Mouse (Mus musculus) frontal cortex, adult (tissue): ENCODE results near the gene Klhl36.

ENCODE experiments used
- ATAC-seq: cut with Nextera tagmentation; 2 replicates; pipeline ENCODE4 v1.9.2; 2017; ENCODE audit warnings: mild to moderate bottlenecking, moderate library complexity, mixed read lengths; ENCODE audit not compliant: low TSS enrichment

The Klhl36 gene

GRCm38 (mm10) chr8:119883281-119883680 is 21.2 kb downstream of the Klhl36 start:
- no peak for ATAC-seq

- ATAC-seq, result no peak
Measured at GRCm38 (mm10) chr8:119885612-119886011, 23.5 kb downstream of the Klhl36 start.

- ATAC-seq, result no peak
Measured at GRCm38 (mm10) chr8:119887130-119887529, 25.1 kb downstream of the Klhl36 start.

- no peak for ATAC-seq
Measured at GRCm38 (mm10) chr8:119888012-119888411, 25.9 kb downstream of the Klhl36 start.

GRCm38 (mm10) chr8:119897069-119897468 is 35.0 kb downstream of the Klhl36 start:
- no peak for ATAC-seq

GRCm38 (mm10) chr8:119897933-119898332 is 35.9 kb downstream of the Klhl36 start:
- no peak for ATAC-seq

GRCm38 (mm10) chr8:119901349-119901748 is 39.3 kb downstream of the Klhl36 start:
- ATAC-seq, result no peak

- ATAC-seq, result no peak
Measured at GRCm38 (mm10) chr8:119901952-119902351, 39.9 kb downstream of the Klhl36 start.

- ATAC-seq, result no peak
Measured at GRCm38 (mm10) chr8:119904323-119904911, 42.4 kb downstream of the Klhl36 start.

- ATAC-seq, result peak; percentile 50
Measured at GRCm38 (mm10) chr8:119909944-119910546, 48.0 kb downstream of the Klhl36 start, which contains the start of gene Usp10. Gene Usp10 (plus strand): TSS chr8:119910360.

GRCm38 (mm10) chr8:119910547-119911257 is 48.6 kb downstream of the Klhl36 start, which contains the start of gene Gm20388:
Gene Gm20388 (plus strand): TSS chr8:119910841.
- ATAC-seq, result peak; percentile 94

- ATAC-seq, result peak; percentile 30; the same call in 1 of the 2 replicates
Measured at GRCm38 (mm10) chr8:119911258-119911962, 49.3 kb downstream of the Klhl36 start.

GRCm38 (mm10) chr8:119912643-119913042 is 50.6 kb downstream of the Klhl36 start:
- ATAC-seq, result no peak

GRCm38 (mm10) chr8:119913181-119913580 is 51.1 kb downstream of the Klhl36 start:
- no peak for ATAC-seq

- ATAC-seq, result no peak
Measured at GRCm38 (mm10) chr8:119914161-119914560, 52.1 kb downstream of the Klhl36 start.

GRCm38 (mm10) chr8:119915298-119915697 is 53.2 kb downstream of the Klhl36 start:
- ATAC-seq, result no peak

GRCm38 (mm10) chr8:119916237-119916892 is 54.3 kb downstream of the Klhl36 start:
- ATAC-seq, result no peak

- ATAC-seq, result no peak
Measured at GRCm38 (mm10) chr8:119917415-119917814, 55.3 kb downstream of the Klhl36 start.

- no peak for ATAC-seq
Measured at GRCm38 (mm10) chr8:119918155-119918567, 56.1 kb downstream of the Klhl36 start.

GRCm38 (mm10) chr8:119923259-119923658 is 61.2 kb downstream of the Klhl36 start:
- no peak for ATAC-seq

- peak; percentile 68 for ATAC-seq
Measured at GRCm38 (mm10) chr8:119925428-119925827, 63.4 kb downstream of the Klhl36 start.

- peak; percentile 39; the same call in 1 of the 2 replicates for ATAC-seq
Measured at GRCm38 (mm10) chr8:119926474-119926873, 64.4 kb downstream of the Klhl36 start.
